Mouse (Mus musculus): Measurements from ENCODE around the gene Mesp2. TPM values are rescaled to one million over a fixed set of nuclear protein-coding genes. Genes with fewer than 3 reads are reported as not detected.

Gene Mesp2
- polyA plus RNA-seq (2015; fragmentation: Nextera tagmentation; extraction: Ambion mirVana): 0.55 and 0.67 TPM in 2 replicates

- Histone ChIP-seq H3K4me3 (replicated peaks) (peak within 1 kb of the TSS; percentile 40), H3K27ac (replicated peaks) (no peak within 1 kb of the TSS), H3K27me3 (peaks cover 21% of the 10 kb centered on the region), H3K4me2 (replicated peaks) (peak within 1 kb of the TSS; percentile 78), H3K36me3 (no peaks in the 10 kb centered on the region), H3K4me1 (peaks cover 12% of the 10 kb centered on the region), H3K9me3 (replicated peaks) (no peaks in the 10 kb centered on the region), H3K9ac (peak within 1 kb of the TSS; percentile 37; the same call in 1 of the 2 replicates)
- peak; percentile 52; the same call in 1 of the 2 replicates for ATAC-seq (ENCODE audit: insufficient number of reproducible peaks, low FRiP score, low TSS enrichment, low read depth)
- 18% methylated on average over 71 of the region's 71 CpGs for WGBS
Observed at GRCm38 (mm10) chr7:79810611-79811506, at the start of gene Mesp2. TSS of gene Mesp2 (plus strand) at chr7:79810727.

- no peaks in the 10 kb centered on the region for H3K27me3 ChIP-seq
- H3K9ac ChIP-seq: no peak overlapping the region
- H3K4me2 ChIP-seq (replicated peaks): no peak overlapping the region
- WGBS: 66% methylated on average over 5 of the region's 5 CpGs
- H3K9me3 ChIP-seq (replicated peaks): no peaks in the 10 kb centered on the region
- no peaks in the 10 kb centered on the region for H3K36me3 ChIP-seq
- no peak overlapping the region for H3K27ac ChIP-seq (replicated peaks)
- no peaks in the 10 kb centered on the region for H3K4me1 ChIP-seq
- no peak overlapping the region for H3K4me3 ChIP-seq (replicated peaks)
- ATAC-seq (ENCODE audit: insufficient number of reproducible peaks, low FRiP score, low TSS enrichment, low read depth): no peak
Observed at GRCm38 (mm10) chr7:79761124-79761876, 49.2 kb upstream of the Mesp2 start.

GRCm38 (mm10) chr7:79762106-79762505 is 48.4 kb upstream of the Mesp2 start:
- Histone ChIP-seq H3K4me2 (replicated peaks) (no peak overlapping the region), H3K4me3 (replicated peaks) (no peak overlapping the region), H3K36me3 (no peaks in the 10 kb centered on the region), H3K9ac (no peak overlapping the region), H3K27ac (replicated peaks) (no peak overlapping the region), H3K9me3 (replicated peaks) (no peaks in the 10 kb centered on the region), H3K27me3 (no peaks in the 10 kb centered on the region), H3K4me1 (no peaks in the 10 kb centered on the region)
- ATAC-seq (ENCODE audit: insufficient number of reproducible peaks, low FRiP score, low TSS enrichment, low read depth): no peak
- WGBS: 75% methylated on average over 8 of the region's 8 CpGs

GRCm38 (mm10) chr7:79765991-79766390 is 44.5 kb upstream of the Mesp2 start:
- no peaks in the 10 kb centered on the region for H3K27me3 ChIP-seq
- H3K36me3 ChIP-seq: no peaks in the 10 kb centered on the region
- 38% methylated on average over 1 of the region's 1 CpGs for WGBS
- no peaks in the 10 kb centered on the region for H3K4me1 ChIP-seq
- H3K4me3 ChIP-seq (replicated peaks): no peak overlapping the region
- no peaks in the 10 kb centered on the region for H3K9me3 ChIP-seq (replicated peaks)
- H3K27ac ChIP-seq (replicated peaks): no peak overlapping the region
- H3K9ac ChIP-seq: no peak overlapping the region
- no peak overlapping the region for H3K4me2 ChIP-seq (replicated peaks)
- no peak for ATAC-seq (ENCODE audit: insufficient number of reproducible peaks, low FRiP score, low TSS enrichment, low read depth)

GRCm38 (mm10) chr7:79769664-79770063 is 40.9 kb upstream of the Mesp2 start:
- Histone ChIP-seq H3K36me3 (no peaks in the 10 kb centered on the region), H3K27me3 (no peaks in the 10 kb centered on the region; the same call in 1 of the 2 replicates), H3K27ac (replicated peaks) (no peak overlapping the region), H3K4me3 (replicated peaks) (no peak overlapping the region), H3K4me1 (no peaks in the 10 kb centered on the region), H3K4me2 (replicated peaks) (no peak overlapping the region), H3K9ac (no peak overlapping the region), H3K9me3 (replicated peaks) (no peaks in the 10 kb centered on the region)
- 74% methylated on average over 3 of the region's 3 CpGs for WGBS
- ATAC-seq (ENCODE audit: insufficient number of reproducible peaks, low FRiP score, low TSS enrichment, low read depth): no peak

GRCm38 (mm10) chr7:79771561-79772512 is 38.7 kb upstream of the Mesp2 start:
- Histone ChIP-seq H3K4me2 (replicated peaks) (no peak overlapping the region), H3K9me3 (replicated peaks) (no peaks in the 10 kb centered on the region), H3K4me3 (replicated peaks) (no peak overlapping the region), H3K9ac (no peak overlapping the region), H3K36me3 (no peaks in the 10 kb centered on the region), H3K4me1 (no peaks in the 10 kb centered on the region), H3K27me3 (peaks cover 3% of the 10 kb centered on the region; the same call in 1 of the 2 replicates), H3K27ac (replicated peaks) (no peak overlapping the region)
- 49% methylated on average over 15 of the region's 15 CpGs for WGBS
- ATAC-seq (ENCODE audit: insufficient number of reproducible peaks, low FRiP score, low TSS enrichment, low read depth): no peak

- WGBS: 27% methylated on average over 16 of the region's 16 CpGs
- H3K4me1 ChIP-seq: peaks cover 7% of the 10 kb centered on the region; the same call in 1 of the 2 replicates
- peak; percentile 39; the same call in 1 of the 2 replicates for ATAC-seq (ENCODE audit: insufficient number of reproducible peaks, low FRiP score, low TSS enrichment, low read depth)
- H3K4me3 ChIP-seq (replicated peaks): peak overlapping the region; percentile 33
- no peaks in the 10 kb centered on the region for H3K9me3 ChIP-seq (replicated peaks)
- H3K9ac ChIP-seq: no peak overlapping the region
- no peaks in the 10 kb centered on the region for H3K36me3 ChIP-seq
- no peak overlapping the region for H3K27ac ChIP-seq (replicated peaks)
- H3K4me2 ChIP-seq (replicated peaks): peak overlapping the region; percentile 52
- H3K27me3 ChIP-seq: 0 out of 2 replicates have a peak, but pooled peaks cover 3% of the 10 kb centered on the region
Observed at GRCm38 (mm10) chr7:79780647-79781626, 29.6 kb upstream of the Mesp2 start.

- Histone ChIP-seq H3K4me2 (replicated peaks) (no peak overlapping the region), H3K27ac (replicated peaks) (no peak overlapping the region), H3K4me3 (replicated peaks) (no peak overlapping the region), H3K9ac (no peak overlapping the region), H3K36me3 (no peaks in the 10 kb centered on the region), H3K27me3 (no peaks in the 10 kb centered on the region), H3K9me3 (replicated peaks) (no peaks in the 10 kb centered on the region), H3K4me1 (peaks cover 7% of the 10 kb centered on the region; the same call in 1 of the 2 replicates)
- 78% methylated on average over 11 of the region's 11 CpGs for WGBS
- no peak for ATAC-seq (ENCODE audit: insufficient number of reproducible peaks, low FRiP score, low TSS enrichment, low read depth)
Observed at GRCm38 (mm10) chr7:79781826-79782515, 28.6 kb upstream of the Mesp2 start.

GRCm38 (mm10) chr7:79782516-79782855 is 28.0 kb upstream of the Mesp2 start:
- Histone ChIP-seq H3K27me3 (no peaks in the 10 kb centered on the region; the same call in 1 of the 2 replicates), H3K4me3 (replicated peaks) (no peak overlapping the region), H3K4me2 (replicated peaks) (no peak overlapping the region), H3K27ac (replicated peaks) (no peak overlapping the region), H3K4me1 (peaks cover 7% of the 10 kb centered on the region; the same call in 1 of the 2 replicates), H3K9me3 (replicated peaks) (no peaks in the 10 kb centered on the region), H3K9ac (no peak overlapping the region), H3K36me3 (no peaks in the 10 kb centered on the region)
- 78% methylated on average over 2 of the region's 2 CpGs for WGBS
- no peak for ATAC-seq (ENCODE audit: insufficient number of reproducible peaks, low FRiP score, low TSS enrichment, low read depth)
